Mouse (Mus musculus): ENCODE measurements at regions not wholly inside any gene's neighbourhood (a gene's known extent, or its start where the extent isn't known, plus 50 kb on each side); places are given as distances from the start of the nearest gene placed in this dataset.
"Not testable (repeated sequence)": the region's sequence is repeated elsewhere in the genome, so short reads cannot be mapped to it uniquely, and the experiment has no call there.

DNA sequence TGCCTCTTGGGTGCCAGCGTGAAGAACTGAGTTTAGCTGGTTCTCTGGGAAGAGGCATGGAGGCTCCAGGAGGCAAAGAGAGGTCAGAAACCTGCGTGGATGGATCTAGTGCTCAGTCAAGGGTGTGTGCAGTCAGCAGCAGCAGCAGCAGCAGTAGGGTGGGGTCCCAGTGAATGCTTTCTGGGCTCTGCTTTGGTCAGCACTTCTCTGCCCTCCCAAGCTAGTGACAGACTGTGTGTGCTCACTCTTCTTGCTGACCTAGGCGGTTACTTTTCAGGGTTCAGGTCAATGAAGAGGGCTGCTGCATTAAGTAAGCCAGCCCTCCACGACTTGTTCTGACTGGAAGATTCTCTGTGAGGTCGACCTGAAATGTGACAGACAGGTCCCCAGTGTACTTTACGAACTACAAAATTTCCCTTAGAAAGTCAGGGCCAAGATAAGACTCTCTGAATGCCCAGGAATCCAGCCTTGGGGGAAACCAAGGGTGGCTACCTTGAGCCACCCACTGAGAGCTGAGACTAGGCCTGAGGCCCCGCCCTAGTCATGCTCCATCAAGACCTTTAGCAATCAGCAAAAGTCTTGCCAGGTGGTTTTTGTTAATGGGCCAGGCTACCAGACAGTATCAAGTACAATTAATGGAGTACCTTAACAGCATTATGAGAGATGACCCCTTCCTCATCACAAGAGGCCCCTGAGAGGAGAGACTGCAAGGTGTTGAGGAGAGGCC, 114.9 kb upstream of the Lemd2 start:
- DNase-seq (ENCODE audit: low spot score in 2 of 2), result no peak

DNA sequence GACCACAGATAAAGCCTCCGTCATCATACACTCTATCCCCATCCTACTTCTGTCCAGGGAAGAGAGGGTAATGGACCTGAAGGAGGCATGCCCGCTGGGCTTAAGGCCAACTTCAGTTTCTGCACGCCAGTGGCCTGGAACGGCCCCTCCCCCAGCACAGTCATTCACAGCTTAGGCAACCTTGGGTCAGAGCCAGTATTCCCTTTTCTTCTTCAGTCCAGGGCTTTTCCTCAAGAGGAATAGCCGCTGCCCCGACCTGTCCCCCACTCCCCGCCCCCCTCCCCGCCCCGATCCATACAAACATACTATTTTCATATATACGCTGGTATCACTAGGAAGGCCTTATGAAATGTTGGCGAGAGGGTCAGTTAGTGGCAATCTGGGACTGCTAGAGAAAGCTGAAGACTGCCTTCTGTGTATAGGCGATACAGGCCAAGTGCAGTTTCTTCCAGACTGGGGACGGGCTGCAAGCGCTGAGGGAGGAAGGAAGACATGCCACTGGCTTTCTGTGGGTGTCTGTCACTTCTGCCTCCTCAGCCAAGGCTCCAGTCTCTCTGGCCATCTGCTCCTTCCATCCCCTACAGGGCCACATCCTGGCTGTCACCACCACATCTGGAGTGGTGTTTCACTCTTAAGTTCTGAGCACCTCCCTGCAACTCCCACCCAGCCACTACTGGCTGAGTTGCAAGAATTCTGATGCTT, 113.5 kb upstream of the Lemd2 start:
- DNase-seq (ENCODE audit: low spot score in 2 of 2), result peak in 1 of 2 experiments; percentile 65

DNA sequence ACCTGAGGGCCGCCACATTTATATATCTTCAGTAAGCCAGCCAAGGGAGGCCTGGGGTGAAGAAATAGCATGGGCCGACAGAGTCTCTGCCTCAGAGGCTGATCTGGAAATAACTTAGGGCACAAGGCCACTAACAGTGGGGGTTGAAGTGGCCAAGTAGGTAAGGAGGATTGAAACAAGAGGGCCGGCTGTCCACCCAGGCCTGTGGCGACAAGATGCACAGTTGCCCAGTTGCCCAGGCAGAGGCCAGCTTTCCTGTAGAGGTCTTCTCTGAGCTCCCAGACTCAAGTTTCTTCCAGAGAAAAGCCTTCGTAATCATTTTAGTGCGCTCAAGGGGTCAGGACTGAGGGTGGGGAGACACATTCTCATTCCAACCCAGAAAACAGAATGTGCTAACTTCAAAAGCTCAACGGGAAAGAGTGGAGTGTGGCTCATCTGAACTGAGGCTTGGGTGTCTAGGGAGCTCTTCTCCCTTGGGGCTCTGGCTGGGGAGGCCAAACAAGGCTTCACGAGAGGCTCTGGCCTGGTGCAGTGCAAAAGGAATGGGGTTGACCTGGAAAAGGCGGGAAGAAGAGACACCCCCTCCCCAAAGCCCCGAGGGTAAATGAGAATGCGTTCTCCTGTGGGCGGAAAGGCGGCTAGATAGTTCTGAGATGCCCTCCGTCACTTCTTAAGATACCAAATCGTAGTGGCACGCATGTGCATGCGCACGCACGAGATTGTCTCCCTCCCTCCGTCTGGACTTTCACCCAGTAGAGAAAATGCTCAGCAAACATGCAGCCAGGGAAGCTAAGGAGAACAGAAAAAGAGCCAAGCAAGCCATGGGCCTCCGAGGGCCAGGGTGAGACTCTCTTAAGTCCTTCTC, 112.7 kb upstream of the Lemd2 start:
- DNase-seq (ENCODE audit: low spot score in 2 of 2), result no peak

DNA sequence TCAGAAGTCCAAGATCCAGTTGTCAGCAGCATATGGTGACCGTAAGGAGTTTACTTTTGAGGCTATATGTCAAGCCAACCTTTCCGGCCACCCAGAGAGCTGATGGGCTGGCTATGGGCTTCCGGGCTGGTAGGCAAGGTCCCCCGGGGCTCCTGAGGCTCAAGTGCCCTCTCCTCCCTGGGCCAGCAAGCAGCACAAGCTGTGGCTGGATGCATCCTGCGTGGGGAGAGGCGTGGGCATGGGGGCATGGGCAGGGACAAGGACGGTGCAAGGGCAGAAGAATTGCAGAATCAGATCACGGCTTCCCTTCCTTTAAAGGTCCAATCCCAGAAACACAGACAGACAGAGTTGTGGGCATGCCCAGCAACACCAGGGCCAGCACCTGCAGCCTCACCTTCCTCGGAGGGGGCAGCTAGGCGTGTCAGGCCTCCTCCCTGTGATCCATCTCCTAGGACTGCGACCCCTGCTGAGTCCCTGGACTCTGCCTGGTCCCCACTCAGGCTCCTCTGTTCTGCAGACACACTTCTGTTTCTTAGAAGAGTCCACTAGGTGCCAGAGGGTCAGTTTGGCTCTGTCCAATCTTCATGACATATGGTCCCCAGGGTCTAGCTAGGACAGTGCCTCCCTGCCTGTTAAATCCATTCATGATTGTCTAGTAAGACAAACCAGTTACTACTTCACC, 111.8 kb upstream of the Lemd2 start:
- DNase-seq (ENCODE audit: low spot score in 2 of 2), result no peak

DNA sequence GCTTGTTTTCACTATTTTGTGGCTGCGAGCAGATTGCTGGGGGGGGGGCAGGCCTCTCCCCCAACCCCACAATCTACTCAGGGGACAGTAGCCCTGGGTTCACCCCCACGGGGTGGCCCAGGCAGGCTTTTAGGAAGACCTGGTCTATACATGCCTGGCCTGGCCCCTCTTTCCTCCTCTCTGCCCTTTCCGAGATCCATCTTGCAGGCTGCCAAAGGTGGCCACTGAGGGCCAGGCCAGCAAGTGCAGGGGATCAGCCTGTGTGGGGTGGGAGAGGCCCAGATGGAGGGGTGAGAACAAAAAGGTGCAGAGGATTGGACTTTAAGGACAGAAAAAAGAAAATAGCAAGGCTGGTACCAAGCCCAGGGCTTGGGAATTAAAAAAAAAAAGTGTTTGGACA, 111.2 kb upstream of the Lemd2 start:
- DNase-seq (ENCODE audit: low spot score in 2 of 2), result no peak

DNA sequence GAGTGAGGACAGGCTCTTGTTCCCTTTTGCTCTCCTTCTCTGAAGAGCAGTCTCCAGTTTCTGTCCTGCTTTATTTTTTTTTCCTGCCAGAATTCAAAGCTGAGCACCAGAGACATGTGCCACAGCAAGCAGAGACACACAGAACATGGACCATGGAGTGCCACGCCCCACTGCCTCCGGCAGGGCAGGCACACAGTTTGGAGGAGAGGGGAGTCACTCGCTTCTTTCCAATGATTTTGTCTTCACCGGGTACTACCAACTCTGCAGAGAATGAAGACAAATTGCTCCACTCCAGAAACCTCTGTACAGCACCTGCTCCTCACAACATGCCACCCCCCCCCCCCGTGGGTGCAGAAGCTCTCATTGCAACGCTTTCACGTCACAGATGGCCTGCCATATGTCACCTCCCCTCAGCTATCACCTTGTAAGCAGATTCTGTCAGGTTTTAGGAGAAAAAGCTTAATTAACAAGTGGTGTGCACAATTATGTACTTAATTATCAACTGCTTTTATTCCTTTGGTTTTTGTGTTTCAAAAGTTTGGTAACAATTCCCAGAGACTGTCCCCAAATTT, 110.6 kb upstream of the Lemd2 start:
- DNase-seq (ENCODE audit: low spot score in 2 of 2), result peak in 1 of 2 experiments; percentile 52

DNA sequence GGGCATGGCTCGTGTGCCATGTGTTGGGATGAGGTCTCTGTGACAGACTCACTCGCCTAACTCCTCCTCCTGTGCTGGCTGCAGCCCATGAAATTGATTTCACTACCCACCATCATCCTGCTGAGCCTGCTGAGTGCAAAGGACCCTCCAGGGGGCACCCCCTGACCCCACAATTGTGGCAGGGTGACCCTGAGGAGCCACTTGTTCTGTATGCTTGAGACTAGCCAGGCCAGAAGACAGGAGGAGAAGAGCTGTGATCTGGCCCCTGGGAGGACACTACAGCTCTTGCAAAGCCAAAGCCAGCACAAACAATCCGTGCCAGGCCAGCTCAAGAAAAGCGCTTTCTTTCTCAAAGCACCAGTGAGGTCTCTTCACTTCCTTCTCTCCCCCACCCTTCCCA, 104.7 kb upstream of the Lemd2 start:
- DNase-seq (ENCODE audit: low spot score in 2 of 2), result no peak

DNA sequence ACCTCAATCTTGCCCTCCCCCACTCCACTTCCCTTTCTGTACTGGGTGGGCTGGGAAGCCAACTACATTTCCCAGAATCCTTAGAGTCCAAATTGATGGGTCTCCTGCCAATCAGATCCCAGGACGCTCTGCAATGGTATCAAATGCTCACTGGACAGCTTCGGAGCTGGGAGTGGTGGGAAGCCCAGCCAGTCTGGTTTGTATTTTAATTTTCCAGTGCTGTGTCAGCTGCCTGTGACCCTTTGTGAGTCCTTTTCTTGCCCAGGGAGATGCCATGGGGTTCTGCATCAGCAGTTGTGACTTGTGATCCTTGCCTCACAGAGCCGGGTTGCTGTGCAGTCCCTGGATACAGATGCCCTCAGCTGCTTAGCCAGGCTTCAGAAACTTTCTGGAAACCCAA, 100.6 kb upstream of the Lemd2 start:
- no peak for DNase-seq (ENCODE audit: low spot score in 2 of 2)

DNA sequence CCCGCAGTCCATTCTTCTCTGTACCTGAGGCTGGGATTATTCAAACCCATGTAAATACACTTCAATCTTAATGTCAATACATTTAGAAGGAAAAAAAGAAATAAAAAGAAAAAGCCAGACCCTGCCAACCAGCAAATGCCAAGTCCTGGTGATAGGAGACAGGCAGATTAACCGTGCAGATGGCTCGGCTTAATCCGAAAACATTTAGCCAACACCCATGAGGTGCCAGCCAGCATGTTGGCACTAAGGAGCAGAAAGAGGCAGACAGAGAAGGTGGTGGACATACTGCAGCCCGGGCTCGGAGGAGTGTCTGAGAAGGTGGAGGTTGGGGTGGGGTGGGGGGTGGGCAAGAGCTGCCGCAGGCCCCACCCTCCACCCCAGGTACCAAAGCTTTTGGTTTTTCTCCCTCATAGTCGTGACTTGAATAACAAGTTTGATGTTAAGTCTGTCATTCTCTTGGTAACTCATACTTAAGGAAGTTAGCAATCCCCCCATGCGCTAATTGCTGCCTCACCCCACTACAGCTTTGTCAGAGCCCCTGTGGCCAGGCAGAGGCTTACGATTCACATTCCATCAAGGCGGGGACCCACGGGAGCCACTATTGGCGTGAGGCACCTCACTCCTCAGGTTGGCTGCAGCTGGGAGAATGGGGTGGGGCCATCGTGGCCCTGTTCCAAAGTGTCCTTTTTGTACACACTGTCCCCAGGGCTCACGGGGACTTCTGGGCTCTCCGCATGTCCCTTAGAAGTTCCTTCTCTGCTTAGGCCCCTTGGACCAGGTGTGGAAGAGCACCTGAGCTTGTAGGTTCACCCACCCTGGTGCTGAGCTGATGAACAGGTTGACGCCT, 99.6 kb upstream of the Lemd2 start:
- DNase-seq (ENCODE audit: low spot score in 2 of 2), result peak in 1 of 2 experiments; percentile 51

DNA sequence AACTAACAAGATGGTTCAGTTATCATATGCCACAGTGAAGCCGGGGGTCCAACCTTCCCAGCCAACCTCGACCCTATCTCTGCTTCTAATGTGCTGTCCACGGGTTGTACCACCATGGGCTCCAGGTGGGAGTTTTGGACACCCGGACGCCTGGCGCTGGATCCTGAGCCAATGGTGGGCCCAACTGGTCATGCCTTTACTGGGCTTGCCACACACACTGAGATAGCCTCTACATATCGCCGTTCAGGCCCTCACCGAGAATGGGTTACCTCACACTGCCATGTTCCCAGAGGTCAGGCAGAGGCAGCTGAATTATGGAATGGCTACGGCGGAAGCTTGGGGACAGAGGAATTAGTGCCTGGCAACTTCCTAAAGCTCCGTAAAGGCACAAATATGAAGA, 98.8 kb upstream of the Lemd2 start:
- DNase-seq (ENCODE audit: low spot score in 2 of 2), result no peak

DNA sequence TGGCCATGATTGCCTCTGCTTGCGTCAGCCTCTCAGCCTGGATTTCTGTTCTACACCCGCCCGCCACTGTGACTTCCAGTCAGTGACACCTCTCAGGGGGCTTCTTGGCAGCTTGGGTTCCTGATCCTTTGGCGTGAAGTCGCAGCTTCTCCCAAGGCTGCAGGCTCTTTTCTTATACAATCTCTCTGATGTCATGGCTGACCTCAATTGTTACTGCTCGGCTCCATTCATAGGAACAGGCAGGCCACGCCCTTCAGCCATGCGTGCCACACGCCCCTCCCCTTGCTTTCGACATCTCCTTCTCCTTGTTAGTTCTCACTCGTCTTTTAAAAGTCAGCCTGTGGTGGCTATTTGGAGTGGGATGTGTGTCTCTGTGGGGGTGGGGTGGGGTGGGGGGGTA, 97.1 kb upstream of the Lemd2 start:
- DNase-seq (ENCODE audit: low spot score in 2 of 2), result no peak

DNA sequence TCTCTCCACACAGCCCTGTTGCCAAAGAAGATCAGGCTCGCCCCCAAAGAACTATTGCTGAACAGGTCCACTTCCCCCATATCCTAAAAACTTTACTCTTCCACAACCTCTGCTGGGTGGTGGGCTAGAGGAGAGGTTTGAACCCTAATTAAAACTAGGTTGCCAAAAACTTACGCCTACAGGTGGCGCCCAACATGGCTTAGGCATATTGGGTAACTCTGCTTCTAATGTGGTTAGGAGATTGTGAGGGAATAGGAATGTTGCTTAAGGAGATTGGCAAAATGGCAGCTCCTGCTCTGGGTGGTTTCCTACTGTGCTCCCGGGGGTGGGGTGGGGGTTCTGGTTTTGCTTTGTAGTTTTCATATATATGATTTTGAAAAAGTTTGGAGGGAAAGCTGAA, 95.0 kb upstream of the Lemd2 start:
- no peak for DNase-seq (ENCODE audit: low spot score in 2 of 2)

DNA sequence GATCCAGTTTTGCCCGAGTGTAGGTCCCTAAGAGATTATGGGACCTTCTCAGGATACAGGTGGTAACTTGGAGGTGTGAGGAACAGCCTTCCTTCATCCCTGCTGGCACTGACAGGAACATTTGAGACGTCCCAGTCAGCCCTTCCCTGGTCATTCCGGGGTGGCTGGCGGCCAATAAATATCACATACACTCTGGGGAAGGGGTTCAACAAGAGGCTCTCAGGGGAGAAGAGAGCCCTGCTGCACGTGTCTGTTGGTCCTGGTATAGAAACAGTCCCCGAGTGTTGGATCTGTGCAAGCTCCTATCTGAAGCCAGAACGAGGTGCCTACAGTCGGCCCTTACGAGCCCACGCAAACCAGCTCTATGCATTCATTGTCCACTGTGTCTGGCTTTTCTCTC, 94.1 kb upstream of the Lemd2 start:
- no peak for DNase-seq (ENCODE audit: low spot score in 2 of 2)

DNA sequence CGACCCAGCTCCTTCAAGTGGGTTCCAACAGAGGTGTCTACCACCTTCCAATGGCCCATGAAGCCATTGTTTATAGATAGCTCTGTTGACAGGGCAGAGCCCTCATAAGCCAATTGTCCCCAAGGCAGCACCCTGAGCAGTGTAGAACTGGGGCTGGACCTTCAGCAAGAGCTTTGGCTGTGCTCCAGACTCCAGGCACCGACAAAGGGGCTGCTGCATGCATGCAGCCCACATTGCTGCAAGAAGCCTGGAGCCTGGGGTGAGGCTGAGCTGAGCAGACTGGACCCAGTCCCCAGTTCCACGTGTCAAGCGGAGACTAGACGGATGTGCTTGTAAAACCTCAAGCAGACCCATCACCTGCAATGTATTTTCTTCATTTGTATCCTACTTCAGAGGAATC, 91.9 kb upstream of the Lemd2 start:
- DNase-seq (ENCODE audit: low spot score in 2 of 2), result no peak

DNA sequence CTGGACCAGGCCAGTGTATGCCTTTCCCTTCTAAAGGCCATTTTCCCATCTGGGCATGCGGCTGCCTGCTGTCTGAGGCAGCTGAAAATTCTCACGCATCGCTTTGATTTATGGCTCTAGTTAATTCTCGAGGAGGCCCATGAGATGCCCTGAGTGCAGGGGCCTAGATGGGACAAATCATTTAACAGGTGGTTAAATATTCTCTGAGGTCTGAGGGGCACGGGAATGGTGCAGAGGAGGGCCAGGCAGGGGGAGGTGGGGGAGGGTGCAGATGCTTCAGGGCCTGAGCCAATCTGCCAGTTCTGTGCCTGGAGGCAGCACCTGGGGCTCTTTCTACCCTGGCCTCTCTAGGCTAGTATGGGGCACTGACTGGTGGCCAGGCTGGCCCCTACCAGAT, 89.9 kb upstream of the Lemd2 start:
- no peak for DNase-seq (ENCODE audit: low spot score in 2 of 2)

DNA sequence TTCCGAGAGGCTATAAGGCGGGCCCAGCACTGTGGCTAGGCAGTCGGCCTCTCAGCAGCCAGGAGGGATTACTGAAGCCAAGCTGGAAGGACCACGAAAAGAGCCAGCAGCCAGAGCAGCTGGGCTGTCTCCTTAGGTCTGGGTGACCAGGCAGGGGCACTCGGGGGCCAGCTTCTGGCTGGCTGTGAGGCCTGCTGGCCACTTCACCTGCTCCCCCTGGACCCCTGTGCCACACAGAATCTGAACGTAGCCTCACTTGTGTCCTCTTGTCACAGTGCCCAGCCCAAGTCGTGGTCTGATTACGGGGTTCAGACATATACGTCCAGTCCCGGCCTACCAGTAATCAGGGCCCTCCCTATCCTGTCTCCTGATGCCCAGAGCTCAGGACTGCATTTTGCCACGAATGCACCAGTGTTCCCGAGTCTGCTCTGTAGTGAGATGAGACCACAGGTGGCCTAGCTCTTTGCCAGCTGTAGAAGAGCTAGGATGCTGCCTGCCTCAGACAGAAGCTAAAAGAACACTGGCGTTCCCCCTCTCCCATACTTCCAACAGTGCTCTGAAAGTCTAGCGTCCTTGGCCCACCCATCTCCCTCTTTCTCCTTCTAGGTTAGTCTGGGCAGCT, 89.4 kb upstream of the Lemd2 start:
- no peak for DNase-seq (ENCODE audit: low spot score in 2 of 2)

DNA sequence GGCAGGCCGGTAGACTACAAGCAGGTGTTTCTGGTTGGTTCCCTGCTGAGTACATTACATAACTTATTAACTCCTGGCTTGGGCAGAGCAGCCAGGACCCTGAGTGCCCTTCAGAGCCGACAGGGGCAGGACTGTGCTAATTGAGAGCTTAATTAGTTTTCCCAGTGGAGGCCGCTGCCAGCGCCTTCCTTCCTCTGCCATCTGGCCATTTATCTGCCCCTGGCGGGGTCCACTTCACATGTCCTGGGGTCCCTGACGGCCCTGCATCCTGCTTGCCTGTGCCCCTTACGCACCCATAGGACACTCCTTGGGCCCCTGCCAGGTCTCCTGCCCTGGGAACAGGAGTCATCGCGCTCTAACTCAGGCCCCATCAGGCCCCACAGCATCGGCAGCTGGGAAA, 87.4 kb upstream of the Lemd2 start:
- DNase-seq (ENCODE audit: low spot score in 2 of 2), result no peak

DNA sequence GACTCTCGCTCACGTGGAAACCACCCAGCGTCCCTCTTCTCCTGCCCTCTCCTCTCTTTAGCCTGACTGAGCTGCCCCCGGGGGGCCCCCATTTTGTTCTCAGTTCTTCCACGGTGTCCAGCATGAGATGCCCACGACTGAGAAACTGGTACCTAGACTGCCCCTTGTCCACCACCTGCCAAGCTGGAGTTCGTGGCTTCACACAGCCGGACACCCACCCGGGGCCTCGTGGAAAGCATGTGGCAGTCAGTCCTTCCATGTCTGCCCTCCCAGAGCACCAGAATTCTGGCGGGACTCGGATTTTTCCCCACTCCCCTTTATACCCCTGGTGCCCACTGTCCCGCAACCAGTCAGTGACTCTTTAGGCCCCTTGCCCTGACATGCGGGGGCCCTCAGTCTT, 86.9 kb upstream of the Lemd2 start:
- DNase-seq (ENCODE audit: low spot score in 2 of 2), result no peak

DNA sequence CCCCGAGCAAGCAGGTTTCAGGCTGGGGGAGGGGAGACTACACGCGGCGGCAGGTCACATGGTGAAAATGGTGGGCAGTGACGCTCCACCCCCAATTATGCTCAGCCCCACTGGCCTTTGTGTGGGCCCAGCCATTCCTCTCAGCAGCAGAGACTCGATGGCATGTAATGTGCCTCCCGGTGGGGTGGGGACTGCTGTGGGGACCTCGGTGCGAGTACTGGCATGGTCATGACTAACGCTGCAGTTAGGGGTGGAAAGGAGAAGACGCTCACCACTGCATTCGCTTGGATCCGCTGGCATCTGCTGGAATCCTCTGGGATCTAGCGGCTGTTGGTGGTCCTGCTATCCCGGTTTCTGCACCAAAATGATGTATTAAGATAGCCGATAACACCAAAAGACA, 86.0 kb upstream of the Lemd2 start:
- no peak for DNase-seq (ENCODE audit: low spot score in 2 of 2)

DNA sequence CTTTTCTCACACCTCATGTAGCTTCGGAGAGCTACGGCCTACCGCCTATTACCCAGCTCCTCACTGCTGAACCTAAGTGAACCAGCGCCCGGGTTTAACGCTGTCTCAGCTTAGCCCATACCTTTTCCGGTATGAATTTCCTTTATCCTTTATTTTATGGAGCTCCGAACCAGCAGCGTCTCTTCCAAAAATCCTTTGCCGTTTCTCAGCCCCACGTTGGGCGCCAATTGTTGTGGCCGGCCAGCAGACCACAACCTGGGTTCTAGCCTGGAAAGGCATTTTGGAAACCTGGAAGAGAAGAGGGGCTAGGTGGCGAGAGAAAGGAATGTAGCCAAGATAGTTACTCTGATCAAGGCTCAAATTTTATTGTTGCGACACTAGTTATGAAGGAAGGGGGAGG, 85.5 kb upstream of the Lemd2 start:
- not testable (repeated sequence) for DNase-seq (ENCODE audit: low spot score in 2 of 2)

All from layer of hippocampus, adult 18-20 months (tissue).